Mouse (Mus musculus) ES-E14 (cell line): ENCODE data around the gene Msi2. TPM values are rescaled to one million over a fixed set of nuclear protein-coding genes. Genes with fewer than 3 reads are reported as not detected.

ENCODE experiments used
- DNase-seq: peaks from one replicate; pipeline ENCODE4 v3.0.0-alpha.2; 2013; ENCODE audit warnings: low read depth, low spot score
- H3K27ac ChIP-seq: 2 replicates; pipeline ENCODE4 v1.5.1; 2012; ENCODE audit warnings: low read depth, mild to moderate bottlenecking, low read length, moderate library complexity, mixed read lengths; ENCODE audit not compliant: poor library complexity, insufficient read depth, severe bottlenecking
- H3K36me3 ChIP-seq: 2 replicates; pipeline ENCODE4 v1.6.1; 2012; ENCODE audit warnings: mild to moderate bottlenecking, low read length, moderate library complexity, mixed read lengths; ENCODE audit not compliant: control insufficient read depth, poor library complexity, insufficient read depth, severe bottlenecking
- H3K4me1 ChIP-seq, 2 experiments: fragments of 150-350 bp in 1 of 2; sonication (generic) in 1 of 2; 2 replicates each; pipeline ENCODE4 v1.6.1; 2012; ENCODE audit warnings: low read length in 2 of 2, mild to moderate bottlenecking in 1 of 2, mixed read lengths in 1 of 2; ENCODE audit not compliant: control insufficient read depth in 2 of 2, insufficient read depth in 2 of 2, poor library complexity in 1 of 2
- H3K4me3 ChIP-seq, 2 experiments: fragments of 150-350 bp in 1 of 2; sonication (generic) in 1 of 2; 2 replicates each; pipeline ENCODE4 v1.5.1; 2012; ENCODE audit warnings: low read length in 2 of 2, low read depth in 1 of 2, mild to moderate bottlenecking in 1 of 2, mixed read lengths in 1 of 2; ENCODE audit not compliant: insufficient read depth in 1 of 2, poor library complexity in 1 of 2, severe bottlenecking in 1 of 2
- H3K9ac ChIP-seq: 2 replicates; pipeline ENCODE4 v1.6.1; 2012; ENCODE audit warnings: low read depth, mild to moderate bottlenecking, low read length, mixed read lengths; ENCODE audit not compliant: poor library complexity, insufficient read depth, severe bottlenecking
- H3K9me3 ChIP-seq: fragments of 150-350 bp; sonication (generic); 2 replicates; pipeline ENCODE4 v1.6.1; 2012; ENCODE audit warnings: low read depth, mild to moderate bottlenecking, low read length; ENCODE audit not compliant: control insufficient read depth, insufficient read depth
- CHD2 ChIP-seq: IDR thresholded peaks from 2 replicates; pipeline ENCODE4 v1.6.1; 2014; ENCODE audit warnings: mild to moderate bottlenecking, low read depth, low read length, inconsistent platforms
- HCFC1 ChIP-seq: IDR thresholded peaks from 2 replicates; pipeline ENCODE4 v1.6.1; 2012; ENCODE audit warnings: low read length, inconsistent platforms, borderline replicate concordance; ENCODE audit not compliant: insufficient read depth
- MAFK ChIP-seq: IDR thresholded peaks from 2 replicates; pipeline ENCODE4 v1.6.1; 2014; ENCODE audit warnings: mild to moderate bottlenecking, low read depth, low read length, inconsistent platforms; ENCODE audit not compliant: insufficient read depth
- ZC3H11A ChIP-seq: IDR thresholded peaks from 2 replicates; pipeline ENCODE4 v1.6.1; 2012; ENCODE audit warnings: low read depth, mild to moderate bottlenecking, inconsistent platforms, low read length, borderline replicate concordance
- ZNF384 ChIP-seq: IDR thresholded peaks from 2 replicates; pipeline ENCODE4 v1.6.1; 2012; ENCODE audit warnings: low read depth, low read length, inconsistent platforms
- in situ Hi-C, 2 experiments: fragments of 600-800 bp; cut with MboI; formaldehyde crosslinking; loops; one replicate each; pipeline ENCODE4 v1.15.1; 2025; ENCODE audit warnings: low sequenced_read_pairs in 2 of 2, inconsistent platforms in 1 of 2; ENCODE audit not compliant: unreplicated experiment in 2 of 2
- total RNA-seq: library from RNA; depleted of rRNA; stranded (reverse); fragments of 300-350 nt; gene quantifications from 2 replicates; pipeline ENCODE4 v1.2.3, GENCODE M21; 2012

Msi2 gene
- total RNA-seq, 1 experiment: 66.4 TPM

DNA sequence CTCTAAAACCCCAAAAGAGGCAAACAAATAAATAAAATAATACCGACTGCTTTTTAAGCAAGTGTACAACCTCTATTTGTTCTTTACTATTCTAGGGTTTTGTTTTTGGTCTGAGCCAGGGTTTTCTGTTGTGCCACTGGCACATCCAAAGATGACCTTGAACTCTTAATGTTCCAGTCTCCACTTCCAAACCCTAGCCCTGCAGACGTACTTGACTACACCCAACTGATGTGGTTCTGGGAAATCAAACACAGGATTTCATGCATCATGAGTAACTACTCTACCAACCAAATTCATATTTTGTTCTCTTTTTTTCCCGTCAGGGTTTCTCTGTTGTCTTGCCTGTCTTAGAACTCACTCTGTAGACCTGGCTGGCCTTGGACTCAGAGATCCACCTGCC, 200.0 kb downstream of the Msi2 start:
- H3K4me3 ChIP-seq: no peak overlapping the region
- peaks cover 9 to 18% of the 10 kb centered on the region in 2 experiments for H3K4me1 ChIP-seq
- in situ Hi-C loops: no loop called here
- no peak overlapping the region for H3K27ac ChIP-seq
- DNase-seq: no peak
- no peak overlapping the region for H3K9ac ChIP-seq
- TF ChIP-seq CHD2: no peak
- TF ChIP-seq ZNF384: no peak
- no peak for TF ChIP-seq HCFC1
- no peak for TF ChIP-seq ZC3H11A
- TF ChIP-seq MAFK: no peak
- no peaks in the 10 kb centered on the region for H3K9me3 ChIP-seq
- 0 out of 2 replicates have a peak, but pooled peaks cover 2% of the 10 kb centered on the region for H3K36me3 ChIP-seq

DNA sequence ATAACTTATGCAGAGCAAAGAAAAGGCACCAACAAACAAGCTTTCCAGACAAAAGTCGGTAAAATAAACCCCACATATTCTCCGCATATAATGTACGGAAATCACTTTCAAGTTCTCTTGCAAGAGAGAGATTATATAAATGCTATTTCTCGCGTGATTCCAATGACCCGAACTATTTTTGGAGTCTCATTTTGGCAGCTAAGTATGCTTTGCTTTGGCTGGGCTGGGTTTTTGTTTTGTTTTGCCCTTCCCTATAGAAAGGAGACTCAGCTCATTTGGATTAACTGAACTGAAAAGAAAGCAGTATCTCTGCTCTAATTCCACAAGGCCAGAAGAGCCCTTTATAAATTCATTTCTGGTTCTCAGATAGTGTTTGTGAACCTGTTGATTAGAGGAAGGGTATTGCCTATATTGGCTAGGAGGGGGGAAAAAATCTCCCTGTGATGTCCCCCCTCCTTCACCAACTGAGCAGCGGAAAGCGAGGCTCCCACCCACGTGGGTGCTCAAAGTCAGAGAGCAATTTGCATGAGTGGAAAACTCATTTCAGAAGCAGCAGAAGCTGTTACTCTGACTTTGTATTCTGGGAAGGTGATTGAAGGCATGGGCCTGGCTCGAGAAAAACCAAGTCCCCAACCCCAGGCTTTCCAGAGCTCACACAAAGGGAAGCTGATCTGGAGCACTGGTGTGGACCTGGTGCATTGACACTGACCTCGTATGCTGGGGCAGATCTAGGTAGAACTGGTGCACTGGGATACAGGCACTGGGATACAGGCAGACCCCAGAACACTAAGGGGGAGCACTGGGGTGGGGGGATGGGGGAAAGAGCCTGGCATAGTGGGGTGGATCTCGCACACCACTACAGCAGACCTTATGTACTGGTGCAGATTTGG, 201.5 kb downstream of the Msi2 start:
- H3K9me3 ChIP-seq: no peaks in the 10 kb centered on the region
- H3K4me3 ChIP-seq: no peak overlapping the region
- no peak for DNase-seq
- H3K9ac ChIP-seq: no peak overlapping the region
- in situ Hi-C loops: no loop called here
- H3K36me3 ChIP-seq: 0 out of 2 replicates have a peak, but pooled peaks cover 2% of the 10 kb centered on the region
- H3K27ac ChIP-seq: no peak overlapping the region
- H3K4me1 ChIP-seq: peaks cover 10 to 22% of the 10 kb centered on the region in 2 experiments
- no peak for TF ChIP-seq HCFC1
- no peak for TF ChIP-seq ZNF384
- no peak for TF ChIP-seq ZC3H11A

GRCm38 (mm10) chr11:88515736-88516583, 202.4 kb downstream of the Msi2 start:
- Histone ChIP-seq H3K9ac (no peak overlapping the region), H3K4me3 (no peak overlapping the region), H3K9me3 (no peaks in the 10 kb centered on the region), H3K27ac (no peak overlapping the region; the same call in 1 of the 2 replicates), H3K36me3 (0 out of 2 replicates have a peak, but pooled peaks cover 2% of the 10 kb centered on the region), H3K4me1 (peaks cover 10 to 22% of the 10 kb centered on the region in 2 experiments)
- no peak for TF ChIP-seq CHD2
- TF ChIP-seq MAFK: no peak
- no peak for TF ChIP-seq HCFC1
- TF ChIP-seq ZNF384: no peak
- TF ChIP-seq ZC3H11A: no peak
- no peak for DNase-seq
- in situ Hi-C loops: no loop called here

GRCm38 (mm10) chr11:88515267-88515666, 203.0 kb downstream of the Msi2 start:
- in situ Hi-C loops: no loop called here
- no peak overlapping the region for H3K9ac ChIP-seq
- DNase-seq: no peak
- no peak overlapping the region for H3K4me3 ChIP-seq
- peaks cover 10 to 22% of the 10 kb centered on the region in 2 experiments for H3K4me1 ChIP-seq
- H3K36me3 ChIP-seq: 0 out of 2 replicates have a peak, but pooled peaks cover 2% of the 10 kb centered on the region
- no peak for TF ChIP-seq MAFK
- TF ChIP-seq ZC3H11A: no peak
- H3K9me3 ChIP-seq: no peaks in the 10 kb centered on the region
- H3K27ac ChIP-seq: no peak overlapping the region; the same call in 1 of the 2 replicates
